Mouse (Mus musculus): Measurements from ENCODE around the gene Ptpdc1. TPM values are rescaled to one million over a fixed set of nuclear protein-coding genes. Genes with fewer than 3 reads are reported as not detected.

Ptpdc1 gene
- total RNA-seq, 4 experiments from 2014 or later, result 2.6 to 3.4 (median 3.0) TPM

DNA sequence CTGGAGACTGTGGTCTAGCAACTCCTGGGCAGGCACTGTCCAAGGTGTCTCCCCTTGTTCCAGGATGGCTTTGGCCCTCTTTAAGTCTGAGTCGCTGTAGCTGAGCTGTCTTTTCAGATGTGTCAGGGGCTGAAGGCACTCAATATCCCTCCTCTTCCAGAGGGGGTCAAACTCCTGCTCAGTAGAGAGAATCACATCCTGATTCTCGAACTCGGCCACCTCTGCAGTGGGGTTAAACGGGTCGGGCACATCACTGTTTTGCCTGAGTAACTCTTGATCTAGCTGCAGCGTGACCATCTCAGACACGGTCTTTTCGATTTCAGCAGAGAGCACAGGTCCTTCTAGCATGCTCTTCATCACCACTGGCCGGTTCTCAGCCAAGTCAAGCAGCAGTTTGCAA, 39.0 kb downstream of the Ptpdc1 start:
- DNase-seq (ENCODE audit: low spot score in 2 of 2), result no peak

GRCm38 (mm10) chr13:48585786-48586185, 39.7 kb downstream of the Ptpdc1 start:
- DNase-seq (ENCODE audit: low spot score in 2 of 2), result no peak

DNA sequence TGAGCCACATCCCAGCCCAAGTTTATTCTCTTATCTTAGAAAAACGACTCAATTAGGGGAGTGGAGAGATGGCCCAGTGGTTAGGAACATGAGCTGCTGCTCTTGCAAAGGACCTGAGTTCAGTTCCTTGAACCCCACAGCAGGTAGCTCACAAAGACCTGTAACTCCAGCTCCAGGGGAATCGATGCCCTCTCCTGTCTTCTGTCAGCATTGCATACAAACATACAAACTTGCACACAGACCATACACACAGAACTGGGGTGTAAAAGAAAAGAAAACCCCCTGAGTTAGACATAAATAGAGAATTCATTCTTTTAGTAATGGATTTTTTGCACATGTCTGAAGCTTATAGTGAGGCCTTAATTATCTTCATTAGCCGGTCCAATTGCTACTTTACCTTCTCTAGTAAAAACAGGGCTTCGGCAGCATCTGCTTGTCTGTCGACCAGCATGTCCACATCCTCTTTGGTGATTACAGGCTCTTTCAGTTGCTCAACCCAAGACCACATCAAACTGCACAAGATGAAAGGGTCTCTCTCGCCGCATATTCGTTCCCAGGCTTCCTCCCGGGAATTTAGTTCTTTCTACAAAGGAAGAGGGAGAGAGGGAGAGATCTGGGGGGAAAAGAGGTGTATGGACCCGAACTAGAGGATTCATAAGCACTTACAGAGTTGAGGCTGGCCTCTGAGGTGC, 42.6 kb downstream of the Ptpdc1 start:
- no peak for DNase-seq (ENCODE audit: low spot score in 2 of 2)

- DNase-seq (ENCODE audit: low spot score in 2 of 2), result no peak
These were observed 46.8 kb downstream of the Ptpdc1 start for GRCm38 (mm10) chr13:48578616-48579015.

GRCm38 (mm10) chr13:48577836-48578235, 47.6 kb downstream of the Ptpdc1 start:
- no peak for DNase-seq (ENCODE audit: low spot score in 2 of 2)

- no peak for DNase-seq (ENCODE audit: low spot score in 2 of 2)
These were observed 48.5 kb downstream of the Ptpdc1 start for GRCm38 (mm10) chr13:48577007-48577406.

GRCm38 (mm10) chr13:48574718-48575117, 50.7 kb downstream of the Ptpdc1 start:
- no peak for DNase-seq (ENCODE audit: low spot score in 2 of 2)

DNA sequence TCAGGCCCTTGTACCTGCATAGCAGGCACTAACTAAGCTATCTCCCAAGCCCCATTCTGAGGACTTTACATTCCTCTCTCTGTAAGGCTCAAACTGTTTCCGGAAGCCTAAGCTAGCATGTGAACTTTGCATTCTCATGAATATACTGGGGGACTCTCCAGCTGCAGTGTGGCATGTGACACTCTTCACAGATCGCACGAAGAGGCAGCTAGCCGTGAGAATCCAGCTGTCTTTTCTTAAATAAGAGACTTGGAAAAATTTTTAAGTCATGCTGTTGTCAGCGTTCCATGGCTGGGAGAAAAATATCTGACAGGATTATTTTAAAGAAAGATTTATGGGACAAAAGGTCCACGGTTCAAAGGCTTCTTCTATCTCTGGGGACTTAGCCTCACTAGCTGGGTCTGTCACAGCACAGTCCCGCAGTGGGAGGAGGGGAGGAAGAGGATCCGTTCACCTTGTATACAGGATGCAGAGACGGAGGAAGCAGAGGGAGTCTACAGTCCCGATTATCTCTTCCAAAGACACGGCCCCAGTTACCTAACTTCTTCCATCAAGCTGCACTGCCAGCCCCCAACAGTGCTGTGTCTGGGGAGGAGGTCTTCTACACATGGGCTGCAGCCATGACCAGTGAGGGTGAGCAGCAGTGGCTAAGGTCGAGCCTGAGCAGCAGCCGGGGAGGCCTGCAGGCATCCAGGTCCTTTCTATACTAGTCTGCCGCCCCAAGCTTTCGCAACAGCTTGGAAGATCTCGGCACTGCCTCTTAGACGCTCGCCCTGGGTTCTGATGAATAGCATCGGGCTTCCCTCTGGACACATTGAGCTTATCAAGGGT, 51.7 kb downstream of the Ptpdc1 start:
- DNase-seq (ENCODE audit: low spot score in 2 of 2), result no peak

GRCm38 (mm10) chr13:48572127-48572526, 53.3 kb downstream of the Ptpdc1 start:
- DNase-seq (ENCODE audit: low spot score in 2 of 2), result peak in 1 of 2 experiments; percentile 19

DNA sequence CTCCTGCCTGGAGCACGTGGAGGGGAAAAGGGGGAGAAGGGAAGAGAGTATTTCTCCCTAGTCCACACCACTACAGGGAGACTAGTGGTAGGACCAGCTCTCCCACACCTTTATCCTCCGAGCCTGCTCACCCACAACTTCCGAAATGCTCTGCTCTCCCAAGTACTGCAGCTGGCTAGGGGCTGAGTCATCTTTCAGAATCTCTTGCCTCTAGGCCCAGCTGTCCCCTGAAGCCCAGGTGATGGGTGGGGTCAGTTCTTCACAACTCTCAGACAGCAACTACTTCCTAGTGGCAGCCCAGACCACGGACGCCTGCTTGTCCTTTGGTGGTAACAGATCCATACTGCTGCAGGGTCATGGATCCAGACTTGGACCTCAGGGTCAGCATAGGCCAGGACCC, 54.2 kb downstream of the Ptpdc1 start:
- DNase-seq (ENCODE audit: low spot score in 2 of 2), result no peak

DNA sequence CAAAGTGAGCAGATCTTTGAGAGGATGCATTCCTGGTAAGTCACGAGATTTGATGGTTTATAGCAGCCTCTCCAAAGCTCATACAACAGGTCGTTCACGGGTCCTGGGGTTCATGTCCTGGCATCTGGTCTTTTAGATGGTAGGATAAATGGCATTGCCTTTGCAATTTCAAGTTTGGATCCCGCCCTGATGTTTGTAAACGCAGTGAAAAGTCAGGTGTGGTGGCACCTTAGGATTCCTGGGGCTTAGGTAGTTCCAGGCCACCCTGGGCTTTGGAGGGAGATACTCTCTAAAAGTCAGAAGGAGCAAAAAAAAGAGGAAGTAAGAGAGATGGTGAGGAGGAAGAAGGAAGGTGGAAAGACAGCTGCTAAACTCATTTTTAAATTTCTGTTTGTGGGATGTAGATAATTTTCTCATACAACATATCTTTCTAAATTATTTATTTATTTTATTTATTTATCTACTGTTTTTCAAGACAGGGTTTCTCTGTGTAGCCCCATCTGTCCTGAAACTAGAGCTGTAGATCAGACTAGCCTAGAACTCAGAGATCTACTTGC, 55.8 kb downstream of the Ptpdc1 start:
- DNase-seq (ENCODE audit: low spot score in 2 of 2), result no peak

DNA sequence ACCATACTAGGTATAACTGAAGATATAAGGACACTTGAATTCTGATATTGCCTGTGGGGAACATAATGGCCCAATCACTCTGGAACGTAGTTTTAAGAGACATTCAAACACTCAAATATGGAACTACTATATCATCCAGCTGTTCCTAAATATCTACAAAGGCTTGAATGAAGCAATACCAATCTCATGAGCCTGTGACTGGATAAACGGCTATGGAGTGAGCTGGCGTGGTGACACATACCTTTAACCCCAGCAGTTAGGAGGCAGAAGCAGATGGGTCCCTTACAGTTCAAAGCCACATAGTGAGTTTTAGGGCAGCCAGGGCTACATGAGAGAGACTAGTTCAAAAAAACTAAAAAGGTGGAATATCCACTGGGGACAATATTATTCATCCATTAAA, 57.8 kb downstream of the Ptpdc1 start:
- DNase-seq (ENCODE audit: low spot score in 2 of 2), result no peak

DNA sequence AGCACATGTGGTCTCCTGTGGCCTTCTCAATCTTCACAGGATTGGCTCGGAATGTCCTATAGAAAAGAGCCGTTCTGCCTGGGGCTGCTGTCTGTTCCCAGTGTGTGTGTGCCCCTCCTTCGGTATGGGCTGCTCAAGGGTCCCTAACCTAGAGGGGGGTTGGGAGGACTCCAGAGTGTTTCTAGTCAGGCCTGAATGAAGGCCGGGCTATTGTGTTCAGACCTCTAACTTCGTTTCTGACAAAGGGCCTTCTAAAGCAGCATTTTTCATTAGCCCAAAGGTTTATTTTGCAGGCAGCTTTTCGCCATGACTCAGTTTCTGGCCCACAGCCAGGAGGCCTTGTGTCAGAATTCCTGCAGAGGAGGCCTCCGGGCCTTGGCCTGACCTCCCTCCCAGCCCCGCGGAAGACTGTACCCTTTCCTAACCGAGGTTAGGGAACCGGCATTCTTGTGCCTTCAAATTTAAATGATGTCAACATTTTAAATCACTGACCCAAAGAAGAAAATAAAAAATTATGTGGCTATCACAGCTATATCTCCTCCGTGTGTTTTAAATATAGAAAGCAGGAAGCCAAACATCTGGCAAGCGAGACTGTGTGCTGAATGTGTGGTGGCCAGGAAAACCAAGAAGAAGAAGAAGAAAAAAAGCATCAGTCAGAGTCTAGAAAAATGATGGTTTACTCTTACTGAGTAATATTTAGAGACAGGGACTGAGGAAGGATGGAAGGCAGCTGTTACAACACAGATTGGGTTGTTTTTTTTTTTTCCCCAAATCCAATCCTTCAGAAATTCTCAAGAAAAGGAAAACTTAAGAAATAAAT, 59.1 kb downstream of the Ptpdc1 start:
- DNase-seq (ENCODE audit: low spot score in 2 of 2), result peak; percentile 88 to 89

GRCm38 (mm10) chr13:48564881-48565600, 60.4 kb downstream of the Ptpdc1 start:
- no peak for DNase-seq (ENCODE audit: low spot score in 2 of 2)

- peak in 1 of 2 experiments; percentile 28 for DNase-seq (ENCODE audit: low spot score in 2 of 2)
These were observed 63.1 kb downstream of the Ptpdc1 start for GRCm38 (mm10) chr13:48562336-48562735.

GRCm38 (mm10) chr13:48561481-48561880, 64.0 kb downstream of the Ptpdc1 start:
- DNase-seq (ENCODE audit: low spot score in 2 of 2), result no peak

GRCm38 (mm10) chr13:48555976-48556375, 69.5 kb downstream of the Ptpdc1 start:
- DNase-seq (ENCODE audit: low spot score in 2 of 2), result no peak

DNA sequence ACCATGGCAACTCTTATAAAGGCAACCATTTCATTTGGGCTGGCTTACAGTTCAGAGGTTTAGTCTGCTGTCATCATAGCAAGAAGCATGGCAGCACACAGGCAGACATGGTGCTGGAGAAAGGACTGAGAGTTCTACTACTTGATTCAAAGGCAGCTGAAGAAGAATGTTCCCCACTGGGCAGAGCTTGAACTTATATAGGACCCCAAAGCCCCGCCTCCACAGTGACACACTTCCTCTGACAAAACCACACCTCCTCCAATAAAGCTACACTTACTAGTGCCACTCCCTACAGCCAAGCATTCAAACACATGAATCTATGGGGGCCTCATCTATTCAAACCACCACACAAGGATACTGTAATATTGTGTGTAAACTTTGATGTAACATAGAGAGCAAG, 70.9 kb downstream of the Ptpdc1 start:
- no peak for DNase-seq (ENCODE audit: low spot score in 2 of 2)

DNA sequence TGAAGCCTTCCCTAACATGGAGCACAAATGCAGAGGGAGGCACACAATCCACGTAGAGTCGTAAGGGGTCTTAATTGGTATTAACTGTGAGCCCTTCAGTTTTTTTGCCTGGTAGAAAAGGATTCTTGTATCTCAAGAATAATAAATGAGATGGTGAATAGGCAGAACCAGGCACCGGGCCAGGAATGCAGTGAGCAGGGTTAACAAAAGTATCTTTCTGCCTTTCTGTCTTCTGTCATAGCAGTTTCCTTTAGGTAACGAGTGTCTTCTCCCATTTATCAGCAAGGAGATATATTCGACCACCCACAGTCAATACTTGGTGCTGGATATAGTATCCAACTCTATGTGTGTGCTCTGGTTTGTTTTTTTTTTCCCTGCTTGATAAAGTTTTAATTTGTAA, 72.0 kb downstream of the Ptpdc1 start:
- DNase-seq (ENCODE audit: low spot score in 2 of 2), result no peak

- peak; percentile 85 to 93 for DNase-seq (ENCODE audit: low spot score in 2 of 2)
These were observed 73.0 kb downstream of the Ptpdc1 start for GRCm38 (mm10) chr13:48552181-48553090.

Data from gastrocnemius, adult 8-10 months (tissue).